Mouse (Mus musculus) CH12.LX (cell line): ENCODE measurements around the gene Herc2. TPM values are rescaled to one million over a fixed set of nuclear protein-coding genes. Genes with fewer than 3 reads are reported as not detected.

Experiments
- DNase-seq: peaks from one replicate; pipeline ENCODE4 v3.0.0-alpha.2; 2013; ENCODE audit errors: extremely low read depth
- H3K27ac ChIP-seq: 2 replicates; pipeline ENCODE4 v1.5.1; 2012; ENCODE audit warnings: low read depth, mild to moderate bottlenecking, control low read depth, moderate library complexity; ENCODE audit not compliant: insufficient read depth
- H3K27me3 ChIP-seq: replicated peaks from 2 replicates; pipeline ENCODE3; 2012; ENCODE audit warnings: inconsistent platforms
- H3K36me3 ChIP-seq, 2 experiments: replicated peaks in 1 of 2; 2 replicates each; pipeline versions ENCODE3 to v1.6.1; 2012; ENCODE audit warnings: inconsistent platforms in 1 of 2, low read length in 1 of 2, mild to moderate bottlenecking in 1 of 2, mixed read lengths in 1 of 2, moderate library complexity in 1 of 2; ENCODE audit not compliant: control insufficient read depth in 1 of 2, insufficient read depth in 1 of 2
- H3K4me1 ChIP-seq, 2 experiments: 2 replicates each; pipeline ENCODE4 v1.6.1; 2012; ENCODE audit warnings: inconsistent platforms in 1 of 2, moderate library complexity in 1 of 2; ENCODE audit not compliant: insufficient read depth in 2 of 2, control insufficient read depth in 1 of 2
- H3K4me2 ChIP-seq: 2 replicates; pipeline ENCODE4 v1.6.1; 2012; ENCODE audit warnings: low read depth, mild to moderate bottlenecking, control low read depth; ENCODE audit not compliant: poor library complexity, insufficient read depth, severe bottlenecking
- H3K4me3 ChIP-seq, 3 experiments: fragments of 150-350 bp in 1 of 3; sonication (generic) in 1 of 3; replicated peaks in 1 of 3; 2 replicates each; pipeline versions ENCODE3 to v1.5.1; 2011 to 2012; ENCODE audit warnings: low read depth in 2 of 3, low read length in 2 of 3, mild to moderate bottlenecking in 2 of 3, moderate library complexity in 2 of 3, control low read depth in 1 of 3, improper control_type of control experiment in 1 of 3, inconsistent platforms in 1 of 3, mixed read lengths in 1 of 3; ENCODE audit not compliant: poor library complexity in 1 of 3
- H3K79me2 ChIP-seq: replicated peaks from 2 replicates; pipeline ENCODE4 v1.6.1; 2012; ENCODE audit warnings: mild to moderate bottlenecking, moderate library complexity; ENCODE audit not compliant: control insufficient read depth, poor library complexity, insufficient read depth, severe bottlenecking; ENCODE audit errors: extremely low read depth
- H3K9ac ChIP-seq: 2 replicates; pipeline ENCODE4 v1.6.1; 2012; ENCODE audit warnings: low read depth, mild to moderate bottlenecking, control low read depth, moderate library complexity; ENCODE audit not compliant: insufficient read depth
- H3K9me3 ChIP-seq: replicated peaks from 2 replicates; pipeline ENCODE3; 2012; ENCODE audit warnings: low read length, inconsistent platforms, mixed read lengths
- BHLHE40 ChIP-seq: IDR thresholded peaks from 2 replicates; pipeline ENCODE4 v1.6.1; 2011; ENCODE audit warnings: mild to moderate bottlenecking, low read depth, low read length, improper control_type of control experiment
- CHD1 ChIP-seq: IDR thresholded peaks from 2 replicates; pipeline ENCODE4 v1.6.1; 2012; ENCODE audit warnings: low read depth, low read length, improper control_type of control experiment, inconsistent platforms
- CHD2 ChIP-seq: IDR thresholded peaks from 2 replicates; pipeline ENCODE4 v1.6.1; 2011; ENCODE audit warnings: low read length, improper control_type of control experiment
- E2F4 ChIP-seq: IDR thresholded peaks from 2 replicates; pipeline ENCODE4 v1.6.1; 2011; ENCODE audit warnings: low read depth, low read length, improper control_type of control experiment; ENCODE audit not compliant: insufficient replicate concordance
- ETS1 ChIP-seq: conservative IDR thresholded peaks from 2 replicates; pipeline ENCODE4 v1.6.1; 2012; ENCODE audit warnings: low read depth, mild to moderate bottlenecking, inconsistent platforms, low read length, improper control_type of control experiment, moderate library complexity
- IRF4 ChIP-seq: IDR thresholded peaks from 2 replicates; pipeline ENCODE4 v1.6.1; 2014; ENCODE audit warnings: low read depth, mild to moderate bottlenecking, inconsistent platforms, low read length, improper control_type of control experiment
- MAFK ChIP-seq: IDR thresholded peaks from 2 replicates; pipeline ENCODE4 v1.6.1; 2011; ENCODE audit warnings: low read length, improper control_type of control experiment; ENCODE audit not compliant: insufficient replicate concordance
- MXI1 ChIP-seq: IDR thresholded peaks from 2 replicates; pipeline ENCODE4 v1.6.1; 2011; ENCODE audit warnings: mild to moderate bottlenecking, low read depth, low read length, improper control_type of control experiment
- MYC ChIP-seq: IDR thresholded peaks from 2 replicates; pipeline ENCODE4 v1.6.1; 2011; ENCODE audit warnings: low read depth, mild to moderate bottlenecking, improper control_type of control experiment, low read length
- NELFE ChIP-seq: IDR thresholded peaks from 2 replicates; pipeline ENCODE4 v1.6.1; 2011; ENCODE audit warnings: low read depth, low read length, improper control_type of control experiment
- NRF1 ChIP-seq: IDR thresholded peaks from 2 replicates; pipeline ENCODE4 v1.6.1; 2014; ENCODE audit warnings: low read depth, mild to moderate bottlenecking, inconsistent platforms, low read length, improper control_type of control experiment, moderate library complexity
- PAX5 ChIP-seq: IDR thresholded peaks from 2 replicates; pipeline ENCODE4 v1.6.1; 2012; ENCODE audit warnings: low read length, inconsistent platforms, mixed read lengths
- POLR2AphosphoS2 ChIP-seq: IDR thresholded peaks from 2 replicates; pipeline ENCODE4 v1.6.1; 2011; ENCODE audit warnings: low read depth, low read length, improper control_type of control experiment
- RCOR1 ChIP-seq: conservative IDR thresholded peaks from 2 replicates; pipeline ENCODE4 v1.6.1; 2012; ENCODE audit warnings: low read depth, mild to moderate bottlenecking, inconsistent platforms, low read length, improper control_type of control experiment
- SIN3A ChIP-seq: IDR thresholded peaks from 2 replicates; pipeline ENCODE4 v1.6.1; 2012; ENCODE audit warnings: low read length, improper control_type of control experiment, inconsistent platforms
- UBTF ChIP-seq: IDR thresholded peaks from 2 replicates; pipeline ENCODE4 v1.6.1; 2012; ENCODE audit warnings: low read depth, mild to moderate bottlenecking, inconsistent platforms, low read length, improper control_type of control experiment, moderate library complexity
- USF1 ChIP-seq: IDR thresholded peaks from 2 replicates; pipeline ENCODE4 v1.6.1; 2014; ENCODE audit warnings: low read depth, mild to moderate bottlenecking, inconsistent platforms, low read length, improper control_type of control experiment
- USF2 ChIP-seq: conservative IDR thresholded peaks from 2 replicates; pipeline ENCODE4 v1.6.1; 2011; ENCODE audit warnings: low read depth, low read length, improper control_type of control experiment
- ZC3H11A ChIP-seq: IDR thresholded peaks from 2 replicates; pipeline ENCODE4 v1.6.1; 2012; ENCODE audit warnings: low read depth, mild to moderate bottlenecking, inconsistent platforms, low read length, improper control_type of control experiment
- ZKSCAN1 ChIP-seq: IDR thresholded peaks from 2 replicates; pipeline ENCODE4 v1.6.1; 2012; ENCODE audit warnings: low read depth, inconsistent platforms, low read length, improper control_type of control experiment, borderline replicate concordance
- dilution Hi-C: fragments of 300-500 bp; cut with MboI; formaldehyde crosslinking; loops from 2 replicates; pipeline ENCODE4 v1.14.3; 2020; ENCODE audit warnings: low sequenced_read_pairs; ENCODE audit not compliant: extremely low pct_unique_long_range_greater_than_20kb, extremely low pct_ligation_motif_present
- in situ Hi-C: fragments of 300-500 bp; cut with MboI; formaldehyde crosslinking; loops from 3 replicates; pipeline ENCODE4 v1.14.3; 2019; ENCODE audit warnings: low sequenced_read_pairs, low pct_ligation_motif_present, low pct_unique_long_range_greater_than_20kb, mixed read lengths
- polyA plus RNA-seq: library from polyadenylated mRNA; unstranded; fragments of >175 nt; gene quantifications from 2 replicates; pipeline ENCODE4 v1.2.1, GENCODE M21; 2012; ENCODE audit warnings: low read depth; ENCODE audit not compliant: insufficient read length
- total RNA-seq, 2 experiments: library from RNA; depleted of rRNA; stranded (reverse); fragments of 300-350 nt in 1 of 2; fragments of >200 nt in 1 of 2; gene quantifications; 2 replicates each; pipeline ENCODE4 v1.2.3; 2012 to 2014

The Herc2 gene
- total and polyA plus RNA-seq, 3 experiments, result 9.7 to 27.6 (median 18.2) TPM

- in situ Hi-C loops (loop anchor here (10.0 kb wide), 1 partner anchor 62 kb away; no protein-coding TSS in a partner anchor), dilution Hi-C loops (no loop called here)
- Histone ChIP-seq H3K4me3 (no peak overlapping the region), H3K4me2 (no peak overlapping the region), H3K4me1 (peaks cover 7 to 17% of the 10 kb centered on the region in 2 experiments; a peak in 3 of 4 replicates), H3K27me3 (no peaks in the 10 kb centered on the region), H3K36me3 (no peaks in the 10 kb centered on the region), H3K9me3 (no peaks in the 10 kb centered on the region), H3K27ac (no peak overlapping the region), H3K79me2 (peaks cover 10% of the 10 kb centered on the region), H3K9ac (no peak overlapping the region)
- TF ChIP-seq MXI1, result no peak
- TF ChIP-seq PAX5, result no peak
- no peak for TF ChIP-seq RCOR1
- no peak for DNase-seq
Observed at GRCm38 (mm10) chr7:56047178-56047577, 2.8 kb upstream of the Herc2 start.

GRCm38 (mm10) chr7:56050487-56050911, 503 bp downstream of the Herc2 start:
- Histone ChIP-seq H3K9me3 (no peaks in the 10 kb centered on the region), H3K4me2 (peak overlapping the region; percentile 75; the same call in 1 of the 2 replicates), H3K4me3 (peak overlapping the region; percentile 83 to 92 (median 89)), H3K36me3 (peaks cover 0 to 9% of the 10 kb centered on the region in 2 experiments), H3K79me2 (peaks cover 10% of the 10 kb centered on the region), H3K27me3 (no peaks in the 10 kb centered on the region), H3K9ac (peak overlapping the region; percentile 72), H3K4me1 (peaks cover 9 to 24% of the 10 kb centered on the region in 2 experiments; a peak in 3 of 4 replicates), H3K27ac (peak overlapping the region; percentile 5; the same call in 1 of the 2 replicates)
- dilution Hi-C loops (no loop called here), in situ Hi-C loops (no loop called here)
- DNase-seq, result peak; percentile 21
- TF ChIP-seq NRF1 (no peak), CHD2 (no peak), BHLHE40 (no peak), ZC3H11A (no peak), UBTF (no peak), CHD1 (no peak), SIN3A (no peak; the same call in 1 of the 2 replicates), RCOR1 (no peak), ZKSCAN1 (no peak), NELFE (no peak), MAFK (no peak), E2F4 (no peak), POLR2AphosphoS2 (no peak), MXI1 (no peak), MYC (no peak), IRF4 (no peak), ETS1 (no peak), USF2 (no peak), USF1 (no peak)
